Mouse (Mus musculus): ENCODE results near the gene Akr1b7. TPM values are rescaled to one million over a fixed set of nuclear protein-coding genes. Genes with fewer than 3 reads are reported as not detected.
"Not testable (repeated sequence)": the region's sequence is repeated elsewhere in the genome, so short reads cannot be mapped to it uniquely, and the experiment has no call there.

Gene Akr1b7
- 0.44 TPM in 1 of 2 replicates, not detected in the other for polyA plus RNA-seq (2014; fragmentation: Nextera tagmentation; extraction: Ambion mirVana)

DNA sequence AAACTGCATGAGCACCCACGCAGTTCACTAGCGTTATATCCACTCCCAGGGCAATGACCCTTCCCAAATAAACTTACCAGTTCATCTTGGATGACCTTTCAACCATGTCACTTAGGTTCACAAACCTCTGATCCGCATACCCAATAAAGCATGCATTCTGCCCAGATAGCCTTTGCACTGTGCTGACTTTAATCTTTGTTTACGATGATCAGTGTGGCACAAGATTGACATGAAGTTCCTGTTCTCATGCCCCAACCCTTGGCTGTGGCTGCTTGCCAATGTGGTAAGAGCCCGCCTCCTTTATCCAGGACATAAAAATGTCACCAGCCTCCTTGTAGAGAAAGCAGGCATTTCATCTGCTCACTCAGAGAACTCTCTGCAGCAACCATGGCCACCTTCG is at the start of gene Akr1b7:
Gene Akr1b7, plus strand, starts transcription at position 312 of the 400 bp plus-strand sequence.
- H3K27ac ChIP-seq (ENCODE audit: low read depth, low read length), result no peak within 1 kb of the TSS
- no peak within 1 kb of the TSS for H3K4me2 ChIP-seq
- H3K27me3 ChIP-seq (ENCODE audit: control insufficient read depth, insufficient read depth, low read length), result no peaks in the 10 kb centered on the region
- H3K36me3 ChIP-seq (ENCODE audit: control insufficient read depth, insufficient read depth, low read length), result no peaks in the 10 kb centered on the region
- 72% methylated on average over 6 of the region's 6 CpGs for WGBS (ENCODE audit: insufficient replicate concordance)
- no peaks in the 10 kb centered on the region for H3K9me3 ChIP-seq (replicated peaks; ENCODE audit: control insufficient read depth, low read length)
- no peak for ATAC-seq (replicated peaks; ENCODE audit: insufficient number of reproducible peaks, low FRiP score, low TSS enrichment)
- H3K9ac ChIP-seq (ENCODE audit: low read depth, low read length), result no peak within 1 kb of the TSS
- no peaks in the 10 kb centered on the region for H3K4me1 ChIP-seq (ENCODE audit: control insufficient read depth, insufficient read depth, low read length)
- H3K4me3 ChIP-seq (ENCODE audit: low read depth, low read length), result no peak within 1 kb of the TSS

- H3K27ac ChIP-seq (ENCODE audit: low read depth, low read length), result no peak overlapping the region
- ATAC-seq (replicated peaks; ENCODE audit: insufficient number of reproducible peaks, low FRiP score, low TSS enrichment), result no peak
These were observed 47.7 kb upstream of the Akr1b7 start for GRCm38 (mm10) chr6:34364217-34365136.

DNA sequence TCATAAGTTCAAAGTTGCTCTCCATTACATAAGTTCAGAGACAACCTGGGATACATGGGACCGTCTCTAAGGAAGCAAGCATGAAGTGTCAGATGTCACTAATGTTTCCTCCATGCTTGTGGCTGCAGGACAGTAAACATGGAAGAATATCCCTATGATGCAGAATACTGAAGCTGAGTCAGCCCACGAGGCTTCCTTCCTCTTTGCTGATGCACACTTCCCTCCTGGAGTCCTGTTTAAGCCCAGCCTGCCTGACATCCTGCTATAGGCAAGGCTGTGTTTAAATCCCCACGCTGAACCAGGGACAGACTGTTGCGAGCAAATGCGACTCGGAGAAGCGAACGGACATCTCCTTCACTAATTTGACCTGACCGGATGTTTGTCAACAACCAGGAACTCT is 44.1 kb upstream of the Akr1b7 start:
- H3K27me3 ChIP-seq (ENCODE audit: control insufficient read depth, insufficient read depth, low read length), result no peaks in the 10 kb centered on the region
- no peaks in the 10 kb centered on the region for H3K36me3 ChIP-seq (ENCODE audit: control insufficient read depth, insufficient read depth, low read length)
- H3K9ac ChIP-seq (ENCODE audit: low read depth, low read length), result no peak overlapping the region
- H3K4me1 ChIP-seq (ENCODE audit: control insufficient read depth, insufficient read depth, low read length), result no peaks in the 10 kb centered on the region; the same call in 1 of the 2 replicates
- 69% methylated on average over 9 of the region's 9 CpGs for WGBS (ENCODE audit: insufficient replicate concordance)
- no peak for ATAC-seq (replicated peaks; ENCODE audit: insufficient number of reproducible peaks, low FRiP score, low TSS enrichment)
- no peak overlapping the region for H3K4me2 ChIP-seq
- H3K4me3 ChIP-seq (ENCODE audit: low read depth, low read length), result no peak overlapping the region
- no peaks in the 10 kb centered on the region for H3K9me3 ChIP-seq (replicated peaks; ENCODE audit: control insufficient read depth, low read length)
- no peak overlapping the region for H3K27ac ChIP-seq (ENCODE audit: low read depth, low read length)

More at GRCm38 (mm10) chr6:34364217-34365136, 47.7 kb upstream of the Akr1b7 start:
- Histone ChIP-seq H3K4me2 (no peak overlapping the region), H3K4me1 (ENCODE audit: control insufficient read depth, insufficient read depth, low read length) (no peaks in the 10 kb centered on the region; the same call in 1 of the 2 replicates), H3K36me3 (ENCODE audit: control insufficient read depth, insufficient read depth, low read length) (no peaks in the 10 kb centered on the region), H3K9me3 (replicated peaks; ENCODE audit: control insufficient read depth, low read length) (no peaks in the 10 kb centered on the region), H3K9ac (ENCODE audit: low read depth, low read length) (no peak overlapping the region), H3K27me3 (ENCODE audit: control insufficient read depth, insufficient read depth, low read length) (no peaks in the 10 kb centered on the region), H3K4me3 (ENCODE audit: low read depth, low read length) (no peak overlapping the region)
- 75% methylated on average over 12 of the region's 12 CpGs for WGBS (ENCODE audit: insufficient replicate concordance)

- ATAC-seq (replicated peaks; ENCODE audit: insufficient number of reproducible peaks, low FRiP score, low TSS enrichment), result no peak
- 84% methylated on average over 8 of the region's 8 CpGs for WGBS (ENCODE audit: insufficient replicate concordance)
- Histone ChIP-seq H3K4me1 (ENCODE audit: control insufficient read depth, insufficient read depth, low read length) (no peaks in the 10 kb centered on the region; the same call in 1 of the 2 replicates), H3K27ac (ENCODE audit: low read depth, low read length) (no peak overlapping the region), H3K4me2 (no peak overlapping the region), H3K9ac (ENCODE audit: low read depth, low read length) (no peak overlapping the region), H3K4me3 (ENCODE audit: low read depth, low read length) (no peak overlapping the region), H3K27me3 (ENCODE audit: control insufficient read depth, insufficient read depth, low read length) (no peaks in the 10 kb centered on the region), H3K9me3 (replicated peaks; ENCODE audit: control insufficient read depth, low read length) (no peaks in the 10 kb centered on the region), H3K36me3 (ENCODE audit: control insufficient read depth, insufficient read depth, low read length) (no peaks in the 10 kb centered on the region)
These were observed 42.1 kb upstream of the Akr1b7 start for GRCm38 (mm10) chr6:34370081-34370480.

- WGBS (ENCODE audit: insufficient replicate concordance), result 22% methylated on average over 18 of the region's 18 CpGs
- no peak overlapping the region for H3K27ac ChIP-seq (ENCODE audit: low read depth, low read length)
- H3K9me3 ChIP-seq (replicated peaks; ENCODE audit: control insufficient read depth, low read length), result no peaks in the 10 kb centered on the region
- H3K9ac ChIP-seq (ENCODE audit: low read depth, low read length), result peak overlapping the region; percentile 58
- no peaks in the 10 kb centered on the region for H3K36me3 ChIP-seq (ENCODE audit: control insufficient read depth, insufficient read depth, low read length)
- H3K27me3 ChIP-seq (ENCODE audit: control insufficient read depth, insufficient read depth, low read length), result no peaks in the 10 kb centered on the region
- ATAC-seq (replicated peaks; ENCODE audit: insufficient number of reproducible peaks, low FRiP score, low TSS enrichment), result no peak
- H3K4me1 ChIP-seq (ENCODE audit: control insufficient read depth, insufficient read depth, low read length), result no peaks in the 10 kb centered on the region
- H3K4me2 ChIP-seq, result peak overlapping the region; percentile 59
- peak overlapping the region; percentile 19; the same call in 1 of the 2 replicates for H3K4me3 ChIP-seq (ENCODE audit: low read depth, low read length)
These were observed 40.3 kb upstream of the Akr1b7 start for GRCm38 (mm10) chr6:34371700-34372351.

- no peak overlapping the region for H3K9ac ChIP-seq (ENCODE audit: low read depth, low read length)
- WGBS (ENCODE audit: insufficient replicate concordance), result 68% methylated on average over 7 of the region's 7 CpGs
- H3K9me3 ChIP-seq (replicated peaks; ENCODE audit: control insufficient read depth, low read length), result no peaks in the 10 kb centered on the region
- H3K27ac ChIP-seq (ENCODE audit: low read depth, low read length), result no peak overlapping the region
- no peak for ATAC-seq (replicated peaks; ENCODE audit: insufficient number of reproducible peaks, low FRiP score, low TSS enrichment)
- no peaks in the 10 kb centered on the region for H3K27me3 ChIP-seq (ENCODE audit: control insufficient read depth, insufficient read depth, low read length)
- no peaks in the 10 kb centered on the region for H3K4me1 ChIP-seq (ENCODE audit: control insufficient read depth, insufficient read depth, low read length)
- no peaks in the 10 kb centered on the region for H3K36me3 ChIP-seq (ENCODE audit: control insufficient read depth, insufficient read depth, low read length)
- H3K4me3 ChIP-seq (ENCODE audit: low read depth, low read length), result no peak overlapping the region
- no peak overlapping the region for H3K4me2 ChIP-seq
These were observed 38.3 kb upstream of the Akr1b7 start for GRCm38 (mm10) chr6:34373841-34374240.

DNA sequence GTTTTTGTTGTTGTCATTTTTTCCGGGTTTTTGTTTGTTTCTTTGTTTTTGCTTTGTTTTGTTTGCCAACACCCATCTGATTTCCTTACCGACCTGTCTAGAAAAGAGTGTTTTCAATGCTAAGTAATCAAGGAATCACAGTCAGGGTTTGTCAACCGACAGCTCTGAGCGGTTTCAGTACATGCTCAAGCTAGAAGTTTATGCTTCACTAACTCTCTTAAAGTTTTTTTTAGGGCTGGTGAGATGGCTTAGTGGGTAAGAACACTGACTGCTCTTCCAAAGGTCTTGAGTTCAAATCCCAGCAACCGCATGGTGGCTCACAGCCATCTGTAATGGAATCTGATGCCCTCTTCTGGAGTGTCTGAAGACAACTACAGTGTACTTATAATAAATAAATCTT is 36.2 kb upstream of the Akr1b7 start:
- H3K27me3 ChIP-seq (ENCODE audit: control insufficient read depth, insufficient read depth, low read length); H3K27ac ChIP-seq (ENCODE audit: low read depth, low read length); H3K9me3 ChIP-seq (replicated peaks; ENCODE audit: control insufficient read depth, low read length); H3K4me1 ChIP-seq (ENCODE audit: control insufficient read depth, insufficient read depth, low read length); H3K4me3 ChIP-seq (ENCODE audit: low read depth, low read length); H3K9ac ChIP-seq (ENCODE audit: low read depth, low read length); H3K36me3 ChIP-seq (ENCODE audit: control insufficient read depth, insufficient read depth, low read length); ATAC-seq (replicated peaks; ENCODE audit: insufficient number of reproducible peaks, low FRiP score, low TSS enrichment); H3K4me2 ChIP-seq: not testable (repeated sequence)
- WGBS (ENCODE audit: insufficient replicate concordance), result 83% methylated on average over 5 of the region's 5 CpGs

- Histone ChIP-seq H3K9me3 (replicated peaks; ENCODE audit: control insufficient read depth, low read length) (no peaks in the 10 kb centered on the region), H3K4me1 (ENCODE audit: control insufficient read depth, insufficient read depth, low read length) (no peaks in the 10 kb centered on the region), H3K27me3 (ENCODE audit: control insufficient read depth, insufficient read depth, low read length) (no peaks in the 10 kb centered on the region), H3K27ac (ENCODE audit: low read depth, low read length) (no peak overlapping the region), H3K4me2 (peak overlapping the region; percentile 74), H3K9ac (ENCODE audit: low read depth, low read length) (no peak overlapping the region), H3K36me3 (ENCODE audit: control insufficient read depth, insufficient read depth, low read length) (0 out of 2 replicates have a peak, but pooled peaks cover 2% of the 10 kb centered on the region), H3K4me3 (ENCODE audit: low read depth, low read length) (no peak overlapping the region)
- WGBS (ENCODE audit: insufficient replicate concordance), result 33% methylated on average over 8 of the region's 8 CpGs
- ATAC-seq (replicated peaks; ENCODE audit: insufficient number of reproducible peaks, low FRiP score, low TSS enrichment), result no peak
These were observed 28.7 kb upstream of the Akr1b7 start for GRCm38 (mm10) chr6:34383401-34383800.

Measured in heart, embryonic 11.5 days (tissue).